Mouse (Mus musculus): Measurements from ENCODE around the gene Pltp. TPM values are rescaled to one million over a fixed set of nuclear protein-coding genes. Genes with fewer than 3 reads are reported as not detected.

The Pltp gene
- polyA plus RNA-seq, 1 experiment from 2014 or later, result 97.3 TPM

DNA sequence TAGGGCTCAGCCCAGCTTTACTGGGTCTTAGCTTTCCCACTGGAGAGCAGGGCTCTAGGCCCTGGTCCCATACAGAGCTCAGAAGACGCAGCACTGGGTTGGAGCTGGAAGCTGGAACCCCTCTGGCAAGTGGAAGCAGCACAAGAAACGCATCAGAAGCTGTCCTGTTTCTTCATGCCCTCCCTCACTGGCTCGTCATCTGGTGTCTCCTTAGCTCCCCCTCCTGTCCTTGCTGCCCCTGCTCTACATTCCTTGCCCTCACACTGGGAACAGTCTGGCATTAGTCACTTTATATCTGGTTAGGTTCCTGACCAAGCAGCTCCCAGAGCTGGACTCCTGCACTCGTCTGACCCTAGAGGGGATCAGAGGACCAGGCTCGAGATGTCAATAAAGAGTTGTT is 36.5 kb upstream of the Pltp start:
- Histone ChIP-seq H3K9ac (ENCODE audit: low read length) (no peak overlapping the region), H3K4me2 (no peak overlapping the region), H3K36me3 (ENCODE audit: control insufficient read depth, insufficient read depth, low read length) (peaks cover 55% of the 10 kb centered on the region), H3K4me1 (ENCODE audit: control insufficient read depth, insufficient read depth, low read length) (no peaks in the 10 kb centered on the region), H3K4me3 (ENCODE audit: low read depth, low read length) (no peak overlapping the region), H3K27ac (ENCODE audit: low read depth, low read length) (no peak overlapping the region), H3K27me3 (ENCODE audit: control insufficient read depth, insufficient read depth, low read length) (no peaks in the 10 kb centered on the region), H3K9me3 (ENCODE audit: control insufficient read depth, low read length) (no peaks in the 10 kb centered on the region)
- no peak for ATAC-seq (ENCODE audit: low FRiP score)
- WGBS, result 63% methylated on average over 5 of the region's 5 CpGs
- no peak for DNase-seq (ENCODE audit: low spot score, missing footprints)

DNA sequence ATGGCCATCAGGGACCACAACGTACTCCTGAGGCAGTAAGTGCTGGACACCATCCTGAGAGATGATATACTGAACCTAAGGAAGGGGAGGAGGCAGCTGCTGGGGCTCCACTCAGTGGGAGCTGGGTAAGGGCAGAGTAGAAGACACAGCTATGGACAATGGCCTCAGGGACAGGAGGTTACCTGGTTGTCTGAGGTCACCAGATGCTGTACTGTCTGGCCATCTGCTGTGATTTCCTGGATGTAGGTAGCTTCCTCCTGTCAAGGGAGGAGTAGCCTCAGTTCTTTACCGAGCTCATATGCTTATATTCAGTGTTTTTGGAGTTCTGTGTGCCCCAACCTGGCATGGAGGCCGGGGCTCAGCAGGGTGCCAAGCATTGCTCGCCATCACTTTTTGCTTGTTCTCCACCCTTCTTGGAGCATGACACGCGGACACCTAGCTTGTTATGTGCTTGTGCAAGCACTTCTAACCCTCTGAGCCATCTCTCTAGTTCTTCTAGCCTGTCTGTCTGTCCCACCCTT is 35.2 kb upstream of the Pltp start:
- no peaks in the 10 kb centered on the region for H3K27me3 ChIP-seq (ENCODE audit: control insufficient read depth, insufficient read depth, low read length)
- 91% methylated on average over 6 of the region's 6 CpGs for WGBS
- no peaks in the 10 kb centered on the region for H3K9me3 ChIP-seq (ENCODE audit: control insufficient read depth, low read length)
- no peak for ATAC-seq (ENCODE audit: low FRiP score)
- no peaks in the 10 kb centered on the region for H3K4me1 ChIP-seq (ENCODE audit: control insufficient read depth, insufficient read depth, low read length)
- H3K4me2 ChIP-seq, result no peak overlapping the region
- peak; percentile 71 for DNase-seq (ENCODE audit: low spot score, missing footprints)
- no peak overlapping the region for H3K27ac ChIP-seq (ENCODE audit: low read depth, low read length)
- H3K9ac ChIP-seq (ENCODE audit: low read length), result no peak overlapping the region
- peaks cover 53% of the 10 kb centered on the region for H3K36me3 ChIP-seq (ENCODE audit: control insufficient read depth, insufficient read depth, low read length)
- H3K4me3 ChIP-seq (ENCODE audit: low read depth, low read length), result no peak overlapping the region

DNA sequence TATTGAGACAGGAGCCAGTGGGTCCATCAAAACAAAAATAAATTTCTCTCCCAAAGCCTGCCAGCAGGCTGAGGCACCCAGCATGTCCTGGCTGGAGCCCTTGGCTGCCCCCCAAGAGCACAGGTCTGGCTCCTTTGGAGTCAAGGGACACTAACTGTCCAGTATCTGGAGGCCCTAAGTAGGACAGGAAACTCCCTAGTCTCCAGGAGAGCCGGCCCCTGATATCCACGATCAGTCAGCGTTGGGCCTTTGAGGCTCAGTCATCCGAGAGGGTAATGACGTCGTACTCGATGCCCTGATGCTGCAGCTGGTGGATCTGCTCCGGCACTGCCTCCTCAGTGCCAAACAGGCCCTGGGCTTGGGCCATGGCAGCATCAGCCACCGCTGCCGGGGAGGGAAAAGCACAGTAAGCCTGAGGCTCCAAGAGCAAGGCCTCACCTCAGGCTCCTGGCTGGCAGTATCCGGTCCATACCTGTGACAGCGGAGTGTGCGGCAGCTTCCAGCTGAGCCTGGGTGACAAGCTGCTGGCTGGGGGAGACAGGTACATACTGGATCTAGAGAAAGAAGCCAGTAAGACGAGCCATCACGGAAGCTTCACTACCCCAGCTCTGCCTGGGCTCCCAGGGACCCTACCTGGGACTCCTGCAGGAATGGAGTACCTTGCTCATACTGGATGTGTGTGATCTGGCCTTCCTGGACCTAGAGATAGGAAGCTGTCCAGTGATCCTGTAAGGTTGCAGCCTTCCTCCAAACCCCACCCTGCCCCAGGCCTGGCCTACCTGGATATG is 34.6 kb upstream of the Pltp start:
- H3K27me3 ChIP-seq (ENCODE audit: control insufficient read depth, insufficient read depth, low read length), result no peaks in the 10 kb centered on the region
- WGBS, result 88% methylated on average over 15 of the region's 15 CpGs
- no peaks in the 10 kb centered on the region for H3K4me1 ChIP-seq (ENCODE audit: control insufficient read depth, insufficient read depth, low read length)
- no peak overlapping the region for H3K9ac ChIP-seq (ENCODE audit: low read length)
- no peaks in the 10 kb centered on the region for H3K9me3 ChIP-seq (ENCODE audit: control insufficient read depth, low read length)
- ATAC-seq (ENCODE audit: low FRiP score) (no peak), DNase-seq (ENCODE audit: low spot score, missing footprints) (peak; percentile 79)
- no peak overlapping the region for H3K4me2 ChIP-seq
- no peak overlapping the region for H3K27ac ChIP-seq (ENCODE audit: low read depth, low read length)
- no peak overlapping the region for H3K4me3 ChIP-seq (ENCODE audit: low read depth, low read length)
- H3K36me3 ChIP-seq (ENCODE audit: control insufficient read depth, insufficient read depth, low read length), result peaks cover 50% of the 10 kb centered on the region

DNA sequence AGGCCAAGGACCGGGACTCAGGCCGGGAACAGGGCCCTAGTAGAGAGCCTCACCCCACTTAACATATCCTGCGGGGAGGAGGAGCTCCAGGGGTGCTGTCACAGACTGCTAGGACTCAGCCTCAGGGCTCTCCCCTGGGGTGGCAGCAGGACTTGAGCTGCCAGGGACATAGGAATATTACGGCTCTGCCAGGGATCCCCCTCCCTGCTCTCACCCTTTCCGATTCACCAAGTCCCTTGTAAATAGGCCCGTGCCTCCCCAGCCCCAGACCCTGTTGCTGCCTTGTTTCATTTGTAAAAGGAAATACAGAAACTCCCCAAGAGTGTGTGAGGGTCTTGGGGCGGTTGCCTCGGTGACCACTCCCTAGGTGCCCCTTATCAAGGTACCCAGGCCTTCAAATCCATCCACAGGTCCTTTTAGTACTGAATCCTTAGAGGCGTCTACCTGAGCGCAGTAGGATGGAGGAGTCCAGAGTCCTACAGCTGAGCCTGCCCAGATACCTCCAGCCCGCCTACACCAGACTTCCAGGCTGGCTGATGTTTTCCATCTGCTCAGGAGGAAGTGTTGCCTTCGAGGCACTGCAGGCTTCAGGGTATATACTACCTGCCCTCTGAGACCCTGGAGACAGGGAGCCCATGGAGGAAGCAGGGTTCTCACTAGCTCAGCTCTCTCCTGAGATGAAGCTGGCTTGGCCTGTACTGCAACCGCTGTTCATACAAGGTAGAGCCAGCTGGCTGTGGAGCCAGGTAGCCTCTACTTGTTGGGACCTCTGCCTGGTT is 33.7 kb upstream of the Pltp start:
- no peak overlapping the region for H3K27ac ChIP-seq (ENCODE audit: low read depth, low read length)
- ATAC-seq (ENCODE audit: low FRiP score), result no peak
- H3K4me2 ChIP-seq, result no peak overlapping the region
- H3K9ac ChIP-seq (ENCODE audit: low read length), result no peak overlapping the region
- no peaks in the 10 kb centered on the region for H3K9me3 ChIP-seq (ENCODE audit: control insufficient read depth, low read length)
- 89% methylated on average over 13 of the region's 13 CpGs for WGBS
- no peak overlapping the region for H3K4me3 ChIP-seq (ENCODE audit: low read depth, low read length)
- peak; percentile 77 for DNase-seq (ENCODE audit: low spot score, missing footprints)
- H3K4me1 ChIP-seq (ENCODE audit: control insufficient read depth, insufficient read depth, low read length), result no peaks in the 10 kb centered on the region
- H3K36me3 ChIP-seq (ENCODE audit: control insufficient read depth, insufficient read depth, low read length), result peaks cover 50% of the 10 kb centered on the region
- H3K27me3 ChIP-seq (ENCODE audit: control insufficient read depth, insufficient read depth, low read length), result no peaks in the 10 kb centered on the region

DNA sequence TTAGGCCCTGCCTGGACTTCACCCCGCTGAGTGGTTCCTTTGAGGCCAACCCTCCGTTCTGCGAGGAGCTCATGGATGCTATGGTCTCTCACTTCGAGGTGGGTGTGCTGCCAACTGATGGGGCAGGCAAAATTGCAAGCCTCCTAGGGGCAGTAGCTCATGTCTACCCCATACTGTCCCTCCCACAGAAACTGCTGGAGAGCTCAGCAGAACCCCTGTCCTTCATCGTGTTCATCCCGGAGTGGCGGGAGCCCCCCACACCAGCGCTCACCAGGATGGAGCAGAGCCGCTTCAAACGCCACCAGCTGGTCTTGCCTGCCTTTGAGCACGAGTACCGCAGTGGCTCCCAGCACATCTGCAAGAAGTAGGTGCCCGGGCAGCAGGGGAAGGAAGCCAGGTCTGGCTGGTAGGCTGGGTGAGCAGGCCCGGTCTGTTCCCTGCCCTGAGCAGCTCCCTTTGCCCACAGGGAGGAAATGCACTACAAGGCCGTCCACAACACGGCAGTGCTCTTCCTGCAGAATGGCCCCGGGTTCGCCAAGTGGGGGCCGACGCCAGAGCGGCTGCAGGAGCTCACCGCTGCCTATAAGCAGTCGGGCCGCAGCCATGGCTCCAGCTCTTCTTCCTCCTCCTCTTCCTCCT is 33.0 kb upstream of the Pltp start:
- 92% methylated on average over 24 of the region's 24 CpGs for WGBS
- ATAC-seq (ENCODE audit: low FRiP score), result no peak
- no peak overlapping the region for H3K4me3 ChIP-seq (ENCODE audit: low read depth, low read length)
- no peak overlapping the region for H3K27ac ChIP-seq (ENCODE audit: low read depth, low read length)
- no peaks in the 10 kb centered on the region for H3K27me3 ChIP-seq (ENCODE audit: control insufficient read depth, insufficient read depth, low read length)
- H3K9me3 ChIP-seq (ENCODE audit: control insufficient read depth, low read length), result no peaks in the 10 kb centered on the region
- H3K4me1 ChIP-seq (ENCODE audit: control insufficient read depth, insufficient read depth, low read length), result no peaks in the 10 kb centered on the region
- H3K9ac ChIP-seq (ENCODE audit: low read length), result no peak overlapping the region
- peaks cover 47% of the 10 kb centered on the region for H3K36me3 ChIP-seq (ENCODE audit: control insufficient read depth, insufficient read depth, low read length)
- H3K4me2 ChIP-seq, result no peak overlapping the region
- DNase-seq (ENCODE audit: low spot score, missing footprints), result peak; percentile 75

DNA sequence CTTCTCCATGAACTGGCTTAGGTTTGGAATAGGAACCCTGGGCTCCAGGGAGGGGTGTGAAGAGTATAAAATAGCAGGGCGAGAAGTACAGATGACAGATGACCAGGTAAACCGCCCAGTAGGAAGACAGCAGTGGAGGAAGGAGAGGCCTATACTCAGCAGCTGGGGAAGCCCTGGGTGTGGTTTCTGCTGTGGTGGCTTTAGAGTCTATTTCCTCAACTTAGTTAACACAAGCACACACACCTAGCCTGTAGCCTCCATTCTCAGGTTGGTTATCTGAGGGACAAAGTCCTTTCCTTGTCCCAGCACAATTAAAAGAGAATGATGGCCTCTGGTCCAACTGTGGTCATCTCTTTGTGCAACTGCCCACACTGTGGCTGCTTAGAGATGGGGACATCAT is 32.4 kb upstream of the Pltp start:
- 90% methylated on average over 2 of the region's 2 CpGs for WGBS
- Histone ChIP-seq H3K4me3 (ENCODE audit: low read depth, low read length) (no peak overlapping the region), H3K36me3 (ENCODE audit: control insufficient read depth, insufficient read depth, low read length) (peaks cover 45% of the 10 kb centered on the region), H3K27ac (ENCODE audit: low read depth, low read length) (no peak overlapping the region), H3K27me3 (ENCODE audit: control insufficient read depth, insufficient read depth, low read length) (no peaks in the 10 kb centered on the region), H3K4me2 (no peak overlapping the region), H3K9me3 (ENCODE audit: control insufficient read depth, low read length) (no peaks in the 10 kb centered on the region), H3K9ac (ENCODE audit: low read length) (no peak overlapping the region), H3K4me1 (ENCODE audit: control insufficient read depth, insufficient read depth, low read length) (no peaks in the 10 kb centered on the region)
- ATAC-seq (ENCODE audit: low FRiP score) (no peak), DNase-seq (ENCODE audit: low spot score, missing footprints) (no peak)

DNA sequence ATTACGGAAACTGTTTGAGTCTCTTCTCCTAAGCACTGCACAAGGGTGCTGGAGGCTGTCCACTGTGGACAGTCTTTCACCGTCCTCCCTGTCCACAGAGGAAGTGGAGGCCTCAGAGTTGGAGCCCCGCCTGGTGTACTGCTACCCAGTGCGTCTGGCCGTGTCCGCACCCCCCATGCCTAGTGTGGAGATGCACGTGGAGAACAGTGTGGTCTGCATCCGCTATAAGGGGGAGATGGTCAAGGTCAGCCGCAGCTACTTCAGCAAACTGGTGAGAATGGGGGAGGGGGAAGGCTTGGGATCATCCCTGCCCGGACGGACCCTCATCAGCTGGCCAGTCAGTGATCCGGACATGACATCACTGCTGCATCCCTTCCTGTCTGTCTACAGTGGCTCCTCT is 31.5 kb upstream of the Pltp start:
- Histone ChIP-seq H3K4me2 (no peak overlapping the region), H3K9me3 (ENCODE audit: control insufficient read depth, low read length) (no peaks in the 10 kb centered on the region), H3K9ac (ENCODE audit: low read length) (no peak overlapping the region), H3K36me3 (ENCODE audit: control insufficient read depth, insufficient read depth, low read length) (peaks cover 45% of the 10 kb centered on the region), H3K4me3 (ENCODE audit: low read depth, low read length) (no peak overlapping the region), H3K27ac (ENCODE audit: low read depth, low read length) (no peak overlapping the region), H3K27me3 (ENCODE audit: control insufficient read depth, insufficient read depth, low read length) (no peaks in the 10 kb centered on the region), H3K4me1 (ENCODE audit: control insufficient read depth, insufficient read depth, low read length) (no peaks in the 10 kb centered on the region)
- ATAC-seq (ENCODE audit: low FRiP score) (no peak), DNase-seq (ENCODE audit: low spot score, missing footprints) (no peak)
- 91% methylated on average over 12 of the region's 12 CpGs for WGBS

DNA sequence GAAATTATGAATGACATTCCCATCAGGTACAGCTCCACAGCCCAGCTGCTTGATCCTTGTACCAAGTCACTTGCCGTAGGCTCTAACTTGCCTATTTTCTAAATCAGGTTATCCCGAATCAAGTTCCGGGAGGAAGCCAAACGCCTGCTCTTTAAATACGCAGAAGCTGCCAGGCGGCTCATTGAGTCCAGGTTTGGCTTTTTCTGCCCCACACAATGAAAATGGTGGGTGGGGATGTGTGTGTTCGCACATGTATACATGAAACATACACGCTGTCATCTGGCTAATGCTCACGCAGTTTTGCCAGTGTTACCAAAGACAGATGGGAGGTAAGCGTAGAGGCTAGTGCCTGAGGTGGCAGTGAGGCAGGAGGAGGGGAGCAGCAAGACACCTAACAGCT is 29.1 kb upstream of the Pltp start:
- peaks cover 35% of the 10 kb centered on the region for H3K36me3 ChIP-seq (ENCODE audit: control insufficient read depth, insufficient read depth, low read length)
- 94% methylated on average over 10 of the region's 10 CpGs for WGBS

DNA sequence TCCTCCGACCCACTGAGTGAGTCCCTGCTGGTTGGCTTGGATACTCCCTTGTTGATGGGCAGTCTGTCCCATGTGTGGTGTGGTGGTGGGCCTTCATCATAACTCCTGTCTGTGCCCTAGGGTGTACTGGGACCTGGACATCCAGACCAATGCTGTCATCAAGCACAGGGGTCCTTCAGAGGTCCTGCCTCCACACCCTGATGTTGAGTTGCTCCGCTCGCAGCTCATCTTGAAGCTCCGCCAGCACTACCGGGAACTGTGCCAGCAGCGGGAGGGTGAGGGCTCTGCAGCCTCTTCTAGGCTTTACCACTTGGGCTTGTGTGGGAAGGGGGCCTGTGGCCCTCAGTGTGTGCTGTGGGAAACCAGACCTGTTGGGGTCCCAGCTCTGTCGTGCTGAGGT is 28.3 kb upstream of the Pltp start:
- Histone ChIP-seq H3K36me3 (ENCODE audit: control insufficient read depth, insufficient read depth, low read length) (peaks cover 31% of the 10 kb centered on the region), H3K27me3 (ENCODE audit: control insufficient read depth, insufficient read depth, low read length) (no peaks in the 10 kb centered on the region), H3K4me1 (ENCODE audit: control insufficient read depth, insufficient read depth, low read length) (no peaks in the 10 kb centered on the region; the same call in 1 of the 2 replicates), H3K27ac (ENCODE audit: low read depth, low read length) (no peak overlapping the region), H3K9ac (ENCODE audit: low read length) (no peak overlapping the region), H3K9me3 (ENCODE audit: control insufficient read depth, low read length) (no peaks in the 10 kb centered on the region), H3K4me2 (no peak overlapping the region), H3K4me3 (ENCODE audit: low read depth, low read length) (no peak overlapping the region)
- 95% methylated on average over 7 of the region's 7 CpGs for WGBS
- no peak for DNase-seq (ENCODE audit: low spot score, missing footprints)
- no peak for ATAC-seq (ENCODE audit: low FRiP score)

More for the DNA sequence above, 29.1 kb upstream of the Pltp start:
- no peak overlapping the region for H3K9ac ChIP-seq (ENCODE audit: low read length)
- no peaks in the 10 kb centered on the region for H3K27me3 ChIP-seq (ENCODE audit: control insufficient read depth, insufficient read depth, low read length)
- ATAC-seq (ENCODE audit: low FRiP score), result no peak
- no peaks in the 10 kb centered on the region for H3K9me3 ChIP-seq (ENCODE audit: control insufficient read depth, low read length)
- H3K4me2 ChIP-seq, result no peak overlapping the region
- DNase-seq (ENCODE audit: low spot score, missing footprints), result no peak
- no peak overlapping the region for H3K27ac ChIP-seq (ENCODE audit: low read depth, low read length)
- H3K4me1 ChIP-seq (ENCODE audit: control insufficient read depth, insufficient read depth, low read length), result no peaks in the 10 kb centered on the region; the same call in 1 of the 2 replicates
- no peak overlapping the region for H3K4me3 ChIP-seq (ENCODE audit: low read depth, low read length)
